Mouse (Mus musculus) embryonic fibroblast, embryonic 13.5 days (primary cell): ENCODE measurements around the gene 2510009E07Rik. TPM values are rescaled to one million over a fixed set of nuclear protein-coding genes. Genes with fewer than 3 reads are reported as not detected.

Experiments
- H3K27ac ChIP-seq: 2 replicates; pipeline ENCODE4 v1.5.1; 2012; ENCODE audit warnings: low read length, control low read depth, inconsistent platforms; ENCODE audit not compliant: insufficient read depth
- H3K4me1 ChIP-seq: 2 replicates; pipeline ENCODE4 v1.6.1; 2011; ENCODE audit warnings: low read length; ENCODE audit not compliant: control insufficient read depth, insufficient read depth
- H3K4me3 ChIP-seq: 2 replicates; pipeline ENCODE4 v1.5.1; 2011; ENCODE audit warnings: mild to moderate bottlenecking, control low read depth, low read length; ENCODE audit not compliant: insufficient read depth
- CTCF ChIP-seq: IDR thresholded peaks from 2 replicates; pipeline ENCODE4 v1.5.1; 2011; ENCODE audit warnings: mild to moderate bottlenecking, control low read depth, low read length, moderate library complexity, borderline replicate concordance; ENCODE audit not compliant: insufficient read depth
- POLR2A ChIP-seq: IDR thresholded peaks from 2 replicates; pipeline ENCODE4 v1.6.1; 2011; ENCODE audit warnings: low read depth, mild to moderate bottlenecking, control low read depth, low read length, moderate library complexity
- polyA plus RNA-seq: library from polyadenylated mRNA; stranded (reverse); fragments of >200 nt; gene quantifications from 2 replicates; pipeline ENCODE4 v1.2.4, GENCODE M21; 2011; ENCODE audit warnings: low read depth; ENCODE audit not compliant: missing spikeins, insufficient read length

The 2510009E07Rik gene
- 13.9 and 25.3 TPM in 2 replicates for polyA plus RNA-seq

DNA sequence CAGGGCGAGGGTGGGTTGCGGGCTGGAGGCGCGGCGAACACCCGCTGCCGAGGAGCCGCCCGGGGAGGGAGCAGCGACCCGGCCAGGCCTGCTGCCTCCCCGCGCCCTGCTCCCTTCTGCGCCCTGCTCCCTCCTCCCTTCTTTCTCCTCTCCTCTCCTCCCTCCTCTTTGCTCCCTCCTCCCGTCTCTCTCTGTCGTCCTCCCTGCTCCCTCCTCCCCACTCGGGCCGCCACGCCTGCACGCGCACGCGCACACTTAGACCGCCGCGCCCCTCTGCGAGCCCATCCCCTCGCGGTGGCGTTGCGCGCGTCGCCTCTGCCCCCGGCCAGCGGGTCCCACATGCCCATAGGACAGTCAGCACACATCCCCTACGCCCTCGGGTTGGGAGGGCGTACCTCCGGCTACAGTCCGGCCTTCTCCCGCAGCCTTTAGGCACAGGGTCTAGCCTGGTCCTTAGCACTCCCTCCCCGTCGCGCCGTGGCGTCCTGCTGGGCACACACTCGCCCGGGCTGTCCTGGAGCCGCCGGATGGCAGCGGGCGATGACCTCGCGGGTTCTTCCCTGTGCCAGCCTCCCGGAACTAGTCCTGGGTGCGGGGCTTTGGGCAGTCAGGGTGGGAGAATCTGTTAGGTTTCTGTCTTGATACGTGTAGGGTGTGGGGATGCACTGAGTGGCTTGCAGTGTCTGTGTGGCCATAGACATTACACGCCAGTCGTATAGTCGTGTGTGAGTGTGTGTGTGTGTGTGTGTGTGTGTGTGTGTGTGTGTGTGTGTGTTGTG lies at the start of gene 2510009E07Rik:
TSS of gene 2510009E07Rik (minus strand) at position 203 of the 779 bp plus-strand sequence.
- Histone ChIP-seq H3K4me1 (no peaks in the 10 kb centered on the region), H3K27ac (peak within 1 kb of the TSS; percentile 22), H3K4me3 (peak within 1 kb of the TSS; percentile 94)
- peak; percentile 78 for TF ChIP-seq POLR2A
- no peak for TF ChIP-seq CTCF

DNA sequence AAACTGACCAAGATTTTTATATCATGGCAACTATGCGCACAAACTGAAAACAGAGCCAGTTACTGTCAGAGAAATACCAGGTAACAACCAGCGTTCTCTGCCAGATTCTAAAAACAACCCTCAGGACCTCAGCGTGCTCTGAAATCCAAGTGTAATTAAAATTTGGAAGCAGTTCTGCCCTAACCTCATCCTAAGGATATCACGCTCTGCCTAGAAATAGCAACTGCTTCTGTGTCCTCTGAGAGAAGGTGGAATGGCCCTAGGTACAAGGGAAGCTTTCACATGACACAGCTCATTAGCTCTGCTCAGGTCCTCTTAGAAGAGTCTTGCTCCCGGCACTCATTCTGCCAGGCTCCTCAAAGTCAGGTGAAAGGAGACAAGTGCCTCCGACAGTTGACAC lies 48.9 kb upstream of the 2510009E07Rik start:
- Histone ChIP-seq H3K4me1 (no peaks in the 10 kb centered on the region), H3K4me3 (no peak overlapping the region), H3K27ac (no peak overlapping the region)
- no peak for TF ChIP-seq POLR2A
- no peak for TF ChIP-seq CTCF

DNA sequence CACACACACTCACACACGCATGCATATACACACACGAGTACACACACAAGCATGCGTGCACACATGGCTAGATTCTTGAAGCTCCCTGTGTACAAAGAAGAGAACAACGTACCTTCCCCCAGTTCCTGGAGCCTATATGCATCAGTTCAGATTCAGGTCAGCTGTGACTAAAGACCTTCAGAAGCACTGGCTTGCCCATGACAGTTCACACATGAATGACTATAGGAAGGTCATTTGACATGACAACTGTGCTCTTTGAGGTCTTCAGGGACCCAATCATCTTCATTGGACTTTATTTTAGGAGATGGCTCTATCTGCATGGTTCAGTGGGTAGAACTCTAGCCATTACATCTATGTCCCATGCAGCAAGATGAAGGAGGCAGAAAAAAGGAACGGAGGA lies 48.4 kb upstream of the 2510009E07Rik start:
- TF ChIP-seq POLR2A: no peak
- TF ChIP-seq CTCF: no peak
- H3K4me1 ChIP-seq: no peaks in the 10 kb centered on the region
- H3K4me3 ChIP-seq: no peak overlapping the region
- H3K27ac ChIP-seq: no peak overlapping the region

DNA sequence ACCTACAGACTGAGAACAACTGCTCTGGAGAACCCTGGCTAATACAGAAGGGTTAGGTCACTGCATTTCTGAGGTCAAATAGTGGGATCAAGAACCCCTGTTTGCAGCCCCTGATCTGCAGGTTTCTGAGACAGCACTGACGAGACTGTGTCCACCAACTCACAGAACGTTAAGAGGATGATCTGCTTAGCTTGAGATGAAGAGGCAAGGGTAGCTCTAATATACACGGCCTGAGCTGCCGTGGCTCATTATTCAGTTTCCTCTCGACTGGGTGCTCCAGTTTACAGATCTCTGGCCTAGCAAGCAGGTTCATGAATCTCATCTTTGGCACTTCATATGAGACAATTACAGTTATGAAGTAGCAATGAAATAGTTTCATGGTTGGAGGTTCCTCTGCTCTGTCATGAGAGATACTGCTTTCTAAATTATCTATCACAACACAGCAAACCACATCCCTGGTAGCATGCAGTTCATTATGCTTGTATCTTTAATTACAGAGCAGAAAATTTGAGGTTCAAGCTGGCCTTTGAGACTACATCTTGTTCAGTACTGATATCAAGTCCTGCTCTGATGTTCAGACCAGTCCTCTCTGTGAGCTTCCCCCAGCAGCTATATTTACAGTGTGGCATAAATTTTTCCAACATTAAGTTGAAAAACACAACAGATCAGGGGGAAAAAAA lies 47.9 kb upstream of the 2510009E07Rik start:
- H3K4me1 ChIP-seq: no peaks in the 10 kb centered on the region
- H3K27ac ChIP-seq: no peak overlapping the region
- TF ChIP-seq POLR2A: no peak
- no peak overlapping the region for H3K4me3 ChIP-seq

DNA sequence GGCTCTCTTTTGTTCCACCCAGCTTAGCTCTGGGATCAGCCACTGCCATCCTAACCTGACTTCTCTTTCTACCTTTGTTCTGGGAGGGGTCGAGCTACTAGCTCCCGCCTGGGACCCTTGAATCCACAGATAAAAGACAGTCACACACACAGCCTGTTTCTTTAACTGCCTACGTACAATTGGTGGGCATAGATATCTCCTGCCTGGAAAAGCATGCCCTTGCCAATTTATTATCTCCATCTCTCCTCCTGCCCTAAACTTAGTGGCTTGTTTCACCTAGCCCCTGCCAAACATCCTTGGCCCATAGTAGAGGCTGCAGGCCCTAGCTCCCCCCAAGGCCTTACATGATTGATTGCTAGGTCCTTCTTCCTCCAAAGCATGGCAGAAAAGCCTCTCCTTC lies 47.1 kb upstream of the 2510009E07Rik start:
- Histone ChIP-seq H3K4me3 (no peak overlapping the region), H3K4me1 (no peaks in the 10 kb centered on the region), H3K27ac (no peak overlapping the region)
- TF ChIP-seq POLR2A: no peak
- TF ChIP-seq CTCF: no peak

DNA sequence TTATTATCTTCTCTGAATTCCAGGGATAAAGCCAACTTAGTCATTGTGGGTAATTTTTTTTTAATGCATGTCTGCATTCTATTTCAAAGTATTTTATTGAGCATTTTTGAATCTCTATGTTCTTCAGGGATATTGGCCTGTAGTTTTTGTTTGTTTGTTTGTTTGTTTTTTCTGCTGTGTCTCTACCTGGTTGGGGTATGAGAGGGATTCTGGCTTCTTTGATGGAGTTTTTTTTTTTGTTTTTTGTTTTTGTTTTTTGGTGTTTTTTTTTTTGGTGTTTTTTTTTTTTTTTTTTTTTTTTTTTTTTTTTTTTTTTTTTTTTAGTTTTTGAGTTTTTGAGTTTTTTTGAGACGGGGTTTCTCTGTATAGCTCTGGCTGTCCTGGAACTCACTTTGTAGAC lies 41.2 kb upstream of the 2510009E07Rik start:
- H3K27ac ChIP-seq: no peak overlapping the region
- H3K4me1 ChIP-seq: no peaks in the 10 kb centered on the region
- H3K4me3 ChIP-seq: no peak overlapping the region
- TF ChIP-seq CTCF (no peak), POLR2A (no peak)

DNA sequence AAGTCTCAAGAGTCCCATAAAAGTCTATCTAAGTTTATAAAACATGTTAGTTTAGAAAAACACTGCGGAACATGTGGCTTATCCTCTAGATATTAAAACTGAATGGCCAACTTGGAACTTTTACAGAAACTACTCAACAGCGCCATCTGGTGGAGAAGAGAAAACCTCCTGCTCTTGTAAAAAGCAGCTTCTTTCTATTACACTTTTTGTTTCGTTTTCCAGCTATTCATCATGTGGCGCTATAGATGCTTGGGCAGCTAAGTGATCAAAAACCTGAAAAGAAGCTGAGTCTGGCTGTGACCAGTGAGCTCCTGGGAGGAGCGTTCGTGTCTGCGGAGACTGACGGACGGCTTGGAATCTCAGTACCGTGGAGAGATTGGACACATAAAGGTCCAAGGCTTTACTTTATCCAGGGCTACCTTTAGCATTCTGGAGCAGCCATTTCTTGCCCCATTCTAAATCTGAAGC lies 33.5 kb upstream of the 2510009E07Rik start:
- H3K27ac ChIP-seq: no peak overlapping the region
- TF ChIP-seq POLR2A (no peak), CTCF (no peak)
- no peaks in the 10 kb centered on the region for H3K4me1 ChIP-seq
- peak overlapping the region; percentile 29; the same call in 1 of the 2 replicates for H3K4me3 ChIP-seq

DNA sequence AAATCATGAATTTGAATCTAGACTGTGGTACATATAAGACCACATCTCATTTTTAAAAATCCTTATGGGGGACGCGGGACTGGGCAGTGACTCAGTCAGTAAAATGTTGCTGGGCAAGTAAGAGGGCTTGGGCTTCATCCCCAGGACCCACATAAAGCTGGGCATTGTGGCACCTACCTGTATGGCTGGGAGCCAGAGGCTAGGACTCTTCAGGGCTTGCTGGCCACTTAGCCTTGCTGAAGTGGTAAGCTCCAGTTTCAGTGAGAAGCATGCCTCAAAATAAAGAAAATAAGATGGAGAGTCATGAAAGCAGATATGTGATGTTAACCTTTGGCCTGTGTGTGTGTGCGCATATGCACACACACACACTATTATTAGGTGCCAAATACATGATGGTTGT lies 33.0 kb upstream of the 2510009E07Rik start:
- Histone ChIP-seq H3K4me3 (no peak overlapping the region), H3K27ac (no peak overlapping the region), H3K4me1 (no peaks in the 10 kb centered on the region)
- TF ChIP-seq POLR2A (no peak), CTCF (no peak)

DNA sequence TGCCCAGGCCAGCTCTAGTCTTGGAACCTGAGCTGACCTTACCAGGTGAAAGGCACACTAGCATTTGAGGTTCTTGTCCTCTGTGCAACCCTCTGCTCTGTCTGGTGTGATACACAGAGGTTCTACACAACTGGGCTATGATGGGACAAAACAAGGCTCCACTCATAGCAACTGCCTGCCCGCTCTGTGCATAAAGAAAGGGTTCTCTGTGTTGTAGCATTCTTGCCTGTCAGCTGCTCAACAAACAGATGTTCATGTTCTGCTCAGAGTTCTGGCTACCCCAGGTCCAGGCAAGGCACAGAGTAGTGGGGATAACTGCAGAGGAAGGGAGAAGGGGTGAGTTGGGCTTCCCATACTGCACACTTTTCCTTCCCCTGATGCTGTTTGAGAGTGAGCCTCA lies 29.8 kb upstream of the 2510009E07Rik start:
- no peak overlapping the region for H3K4me3 ChIP-seq
- H3K27ac ChIP-seq: no peak overlapping the region
- H3K4me1 ChIP-seq: no peaks in the 10 kb centered on the region
- TF ChIP-seq POLR2A: no peak
- TF ChIP-seq CTCF: no peak

DNA sequence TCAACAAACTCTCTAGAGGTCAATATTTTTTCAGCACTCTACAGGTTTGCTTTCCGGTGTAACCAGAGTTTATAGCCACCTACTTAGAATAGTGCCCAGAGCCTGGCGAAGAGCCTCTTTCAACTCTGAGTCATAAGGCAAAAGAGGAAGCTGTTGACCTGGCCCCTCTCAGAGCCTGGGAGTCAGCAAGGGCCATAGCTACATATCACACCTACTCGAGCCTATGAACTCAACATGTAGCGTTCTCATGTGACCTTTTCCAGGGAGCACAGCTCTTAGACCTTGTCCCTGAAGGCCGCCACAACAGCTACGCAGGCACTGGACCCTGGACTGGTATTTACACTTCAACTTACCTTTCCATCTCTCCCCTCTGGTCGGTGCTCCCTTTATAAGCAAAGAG lies 25.3 kb upstream of the 2510009E07Rik start:
- TF ChIP-seq POLR2A (no peak), CTCF (no peak)
- Histone ChIP-seq H3K27ac (no peak overlapping the region), H3K4me1 (no peaks in the 10 kb centered on the region), H3K4me3 (no peak overlapping the region)

DNA sequence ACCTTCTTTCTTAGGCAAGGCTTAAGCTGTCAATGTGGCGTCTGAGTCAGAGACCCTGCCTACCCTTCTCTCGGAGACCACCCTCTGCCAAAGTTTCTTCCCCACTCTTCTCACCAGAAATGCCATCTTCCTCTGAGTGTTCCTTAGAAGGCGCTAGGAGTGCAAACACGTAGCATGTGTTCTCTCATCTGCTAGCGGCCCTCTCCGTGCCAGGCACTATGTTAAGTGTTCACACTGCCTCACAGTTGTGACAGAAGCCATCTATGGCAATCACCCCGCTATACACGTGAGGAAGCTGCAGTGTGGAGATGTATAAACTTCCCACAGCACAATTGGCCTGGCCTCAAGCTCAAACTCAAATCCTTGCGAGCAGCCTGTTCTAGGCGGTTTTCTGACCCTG lies 20.1 kb upstream of the 2510009E07Rik start:
- TF ChIP-seq POLR2A (no peak), CTCF (no peak)

More for the DNA sequence above, 20.1 kb upstream of the 2510009E07Rik start:
- Histone ChIP-seq H3K27ac (no peak overlapping the region), H3K4me1 (no peaks in the 10 kb centered on the region), H3K4me3 (no peak overlapping the region)
